Mouse (Mus musculus) gastrocnemius, postnatal 4 days (tissue): ENCODE results near the gene Ckap2l. TPM values are rescaled to one million over a fixed set of nuclear protein-coding genes. Genes with fewer than 3 reads are reported as not detected.

Experiments
- DNase-seq, 2 experiments: peaks; one replicate each; pipeline ENCODE4 v3.0.0; 2021 to 2022; ENCODE audit warnings: low spot score in 2 of 2, mixed read lengths in 2 of 2
- long read RNA-seq, 2 experiments: library from polyadenylated mRNA; stranded (forward); transcript quantifications; one replicate each; pipeline ENCODE4 v2.0.0; 2021
- total RNA-seq, 2 experiments: library from RNA; stranded (reverse); gene quantifications; 2 replicates each; pipeline ENCODE4 v1.2.3; 2021

Ckap2l gene
- 10 to 100 TPM; 14.0 to 15.6 TPM for total RNA-seq
- long read RNA-seq, experiment 1, transcript Ckap2l-201 (9 exons, 3,137 nt): major isoform, 7 of 10 reads
- long read RNA-seq, experiment 1, partial matches to known transcripts: 1 of 10 reads
- long read RNA-seq, experiment 1, other reads (novel, unspliced or antisense): 2 of 10 reads
- long read RNA-seq, experiment 2, partial matches to known transcripts: 0 of 7 reads
- long read RNA-seq, experiment 2, other reads (novel, unspliced or antisense): 4 of 7 reads

DNA sequence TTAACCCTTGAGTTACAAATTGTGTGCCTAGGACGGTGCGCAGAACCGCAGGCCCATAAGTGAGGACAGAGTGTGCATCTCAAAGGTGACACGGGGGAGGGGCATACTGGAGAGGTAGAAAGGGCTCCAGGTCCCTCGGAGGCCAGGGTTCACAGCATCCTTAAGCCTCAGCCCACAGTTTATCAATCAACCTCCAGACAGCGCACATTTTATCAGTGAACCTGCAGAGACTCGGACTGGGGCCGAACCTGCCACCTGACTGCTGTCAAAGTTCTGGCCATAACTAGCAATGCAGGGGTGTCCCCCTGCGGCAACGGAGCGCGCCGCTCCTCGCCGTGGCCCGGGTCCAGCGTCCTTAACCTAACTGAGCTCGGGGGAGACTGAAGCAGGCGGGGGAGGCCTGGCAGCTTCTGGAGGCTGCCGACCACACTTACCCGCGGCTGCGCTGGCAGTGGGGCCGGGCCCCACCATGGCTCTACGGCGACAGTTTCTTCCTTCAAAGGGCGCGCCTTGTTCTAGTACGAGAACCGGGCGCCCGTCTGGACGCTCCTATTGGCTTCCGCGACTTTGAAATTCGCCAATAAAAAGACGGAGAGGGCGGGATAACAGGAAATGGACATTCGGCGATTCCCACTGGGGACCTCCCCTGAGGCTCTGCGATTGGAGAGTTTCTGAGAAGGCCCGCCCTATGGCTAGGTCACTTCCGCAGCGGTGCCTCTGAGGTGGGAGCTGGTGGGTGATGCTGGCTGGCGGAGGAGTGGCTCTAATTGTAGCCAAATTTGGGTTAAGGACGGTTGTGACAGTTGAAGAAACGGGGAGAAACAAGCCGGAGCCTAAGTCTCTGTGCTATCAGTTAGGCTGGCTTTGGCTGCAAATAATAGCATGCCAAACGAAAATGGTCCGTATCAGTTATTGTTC is at the start of gene Ckap2l:
TSS of gene Ckap2l (minus strand) at position 542 of the 918 bp plus-strand sequence.
- DNase-seq: peak; percentile 85 to 96

DNA sequence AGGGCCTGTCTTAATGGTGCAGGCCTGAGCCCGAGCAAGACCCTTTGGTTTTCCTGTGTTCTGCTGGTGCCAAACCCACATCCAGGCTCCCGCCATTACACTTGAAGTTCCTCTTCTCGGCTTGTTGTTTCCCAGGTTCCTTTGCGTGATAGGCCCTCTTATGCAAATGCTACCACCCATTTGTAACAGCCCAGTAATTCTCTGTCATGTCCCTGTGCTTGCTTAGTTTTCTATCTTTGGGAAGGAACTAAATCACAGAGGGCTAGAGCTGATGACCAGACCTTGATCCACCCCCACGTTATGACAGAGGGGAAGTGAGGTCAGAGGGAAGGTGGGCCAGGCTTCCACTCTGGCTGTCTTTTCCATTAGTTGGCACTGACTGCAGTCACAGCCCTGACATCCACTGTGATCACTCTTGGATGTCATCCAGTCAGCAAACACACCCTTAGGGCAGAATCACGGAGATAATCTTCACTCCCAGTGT is 41.2 kb upstream of the Ckap2l start:
- DNase-seq: no peak

DNA sequence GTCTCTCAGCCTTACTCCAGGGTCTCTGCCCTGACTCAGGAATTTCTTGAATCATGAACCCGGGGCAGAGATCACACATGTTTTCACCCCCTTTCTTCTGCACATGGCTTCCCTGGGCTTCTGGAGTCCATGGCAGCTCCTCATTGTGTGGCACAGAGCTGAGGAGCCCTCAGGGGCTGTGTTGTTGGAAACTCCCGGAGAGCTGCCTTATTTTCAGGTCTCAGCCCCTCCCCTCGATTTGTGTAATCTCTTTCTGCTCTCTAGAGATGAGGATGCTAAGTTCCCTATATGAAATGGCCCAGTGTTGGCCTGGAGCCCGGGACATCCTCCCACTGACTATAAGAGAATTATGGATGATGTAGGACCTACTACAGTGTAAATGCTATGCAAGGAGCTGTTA is 36.5 kb upstream of the Ckap2l start:
- DNase-seq: no peak

DNA sequence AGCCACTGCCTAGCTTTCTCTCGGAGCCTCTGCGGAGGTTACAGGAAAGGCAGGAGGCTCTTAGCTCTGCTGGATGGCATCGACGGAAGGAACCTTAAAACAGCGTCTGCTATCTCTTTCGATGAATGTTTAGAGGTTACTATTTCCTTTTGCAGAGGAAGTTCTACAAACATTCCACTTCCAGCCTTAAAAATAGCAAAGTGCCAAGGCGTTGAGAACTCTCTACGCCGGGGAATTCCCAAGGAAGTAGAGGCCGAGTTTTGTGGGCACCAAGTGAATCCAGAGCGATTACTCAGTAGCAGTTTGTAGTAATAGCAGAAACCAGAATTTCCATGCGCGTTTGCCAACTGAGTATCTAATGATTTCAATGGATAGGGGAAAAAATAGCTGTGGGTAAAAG is 33.5 kb upstream of the Ckap2l start:
- no peak for DNase-seq

DNA sequence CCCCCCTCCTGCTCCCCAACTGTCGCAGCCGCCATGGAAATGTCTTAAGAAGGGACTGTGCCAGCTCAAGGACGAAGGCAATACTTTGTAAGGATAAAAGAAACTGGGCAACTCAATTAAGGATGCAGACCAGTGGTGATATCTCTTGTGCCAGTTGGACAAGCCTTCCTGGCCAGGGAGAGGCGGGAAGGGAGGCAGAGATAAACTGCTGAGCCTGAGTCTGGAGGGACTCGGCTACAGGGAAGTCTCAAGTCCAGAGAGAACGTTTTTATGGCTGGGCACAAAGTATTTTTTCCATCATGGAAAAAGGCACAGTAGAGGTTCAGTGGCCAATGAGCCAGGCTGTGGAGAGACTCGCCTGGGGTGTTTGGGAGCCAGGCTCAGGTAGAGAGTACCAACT is 33.0 kb upstream of the Ckap2l start:
- DNase-seq: no peak

DNA sequence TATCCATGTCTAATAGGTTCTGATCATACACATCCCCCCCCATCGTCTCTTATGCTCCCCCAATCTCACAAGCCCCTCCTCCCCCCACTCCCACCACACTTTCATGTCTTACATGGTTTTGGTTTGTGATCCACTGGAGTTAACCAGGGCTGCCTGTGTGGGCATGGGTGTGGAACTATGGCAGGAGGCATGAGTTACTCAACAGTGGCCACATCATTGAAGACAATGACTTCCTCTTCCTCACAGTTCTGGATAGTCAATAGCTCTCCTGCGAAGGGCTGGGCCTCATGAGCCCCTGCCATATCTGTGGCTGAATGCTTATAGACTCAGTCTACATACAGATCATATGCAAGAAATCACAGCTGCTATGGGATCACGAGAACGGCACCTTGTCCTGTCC is 31.2 kb upstream of the Ckap2l start:
- no peak for DNase-seq

DNA sequence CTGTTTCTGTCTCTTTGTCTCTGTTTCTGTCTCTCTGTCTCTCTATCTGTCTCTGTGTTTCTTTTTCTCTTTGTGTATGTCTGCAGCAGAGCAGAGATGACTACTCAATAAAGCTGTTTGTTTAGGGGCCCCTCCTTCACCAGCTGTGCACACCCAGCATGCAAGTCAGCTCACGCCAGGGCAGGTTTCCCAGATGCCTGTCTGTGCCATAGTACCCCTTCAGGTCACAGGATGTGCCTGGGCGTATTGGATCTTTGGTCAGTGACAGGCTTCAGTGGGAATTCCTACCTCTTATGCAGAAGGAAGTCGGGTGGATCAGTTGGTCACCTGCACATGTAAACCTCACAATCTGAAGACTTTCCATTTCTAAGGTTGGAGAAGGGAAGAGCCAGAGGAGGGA is 27.2 kb upstream of the Ckap2l start:
- no peak for DNase-seq

DNA sequence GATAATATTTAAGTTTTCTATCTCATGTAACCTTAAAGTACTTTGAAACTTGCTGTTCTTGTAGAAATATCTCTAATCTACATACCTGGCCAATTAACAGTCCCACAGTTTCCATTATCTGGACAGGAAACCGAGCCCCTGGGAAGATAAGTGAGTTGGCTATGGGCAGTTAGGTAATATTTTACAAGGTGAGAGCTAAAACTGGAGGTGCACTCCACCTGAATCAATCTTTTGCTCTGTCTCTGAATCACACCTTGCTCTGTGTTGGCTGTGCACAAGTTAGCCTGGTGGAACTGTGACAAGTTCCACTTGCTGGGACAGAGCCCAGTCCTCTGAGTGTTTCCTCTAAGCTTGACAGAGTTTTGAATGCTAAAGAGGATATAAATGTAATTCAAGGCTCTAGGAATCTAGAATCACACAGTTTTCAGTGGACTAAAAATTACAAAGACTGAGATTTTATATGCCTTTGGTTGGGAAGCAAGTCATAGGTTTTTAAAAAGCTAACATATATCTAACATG is 25.2 kb upstream of the Ckap2l start:
- no peak for DNase-seq

DNA sequence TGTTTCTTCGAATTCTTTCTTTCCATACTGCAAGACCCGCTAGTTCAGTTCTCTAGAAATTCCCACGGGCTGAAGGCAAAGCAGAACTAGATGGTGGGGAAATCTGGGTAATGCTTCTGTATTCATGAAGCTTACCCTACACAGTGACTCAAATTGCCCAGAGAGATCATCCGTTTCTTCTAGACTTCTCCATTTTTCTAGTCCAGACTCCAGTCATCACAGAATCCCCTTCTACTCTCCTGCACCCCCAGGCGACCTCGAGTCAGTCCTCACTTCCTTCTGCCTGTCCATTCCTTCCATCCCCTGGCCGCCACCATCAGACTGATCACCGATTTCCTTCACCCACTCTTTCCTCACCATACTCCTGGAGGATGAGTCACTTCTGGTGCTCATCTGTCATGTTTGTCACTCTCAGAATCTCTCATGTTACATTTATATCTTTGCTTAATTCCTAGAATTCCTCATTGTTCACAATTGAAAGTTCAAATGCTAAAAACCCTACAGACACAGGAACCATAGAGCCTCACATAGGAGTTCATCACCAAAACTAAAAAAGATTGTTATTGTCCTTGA is 23.1 kb upstream of the Ckap2l start:
- no peak for DNase-seq

DNA sequence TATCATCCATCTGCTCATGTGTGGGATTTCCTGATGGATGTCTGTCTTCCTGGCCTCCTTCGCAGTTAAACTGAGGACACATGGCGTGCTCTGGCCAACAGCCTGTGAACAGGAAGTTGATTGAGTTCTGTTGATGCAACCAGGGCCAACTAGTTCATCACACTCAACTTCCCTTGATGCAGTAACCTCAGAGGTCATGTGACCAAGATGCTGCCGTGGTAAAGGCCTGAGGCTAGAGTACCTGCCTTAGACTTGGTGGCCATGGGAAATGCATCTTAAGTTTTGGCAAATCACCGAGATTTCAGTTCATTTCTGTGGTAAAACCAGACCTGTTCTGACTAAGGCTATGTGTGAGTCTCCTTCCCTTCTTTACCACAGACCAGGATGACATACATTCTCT is 18.8 kb upstream of the Ckap2l start:
- DNase-seq: no peak

DNA sequence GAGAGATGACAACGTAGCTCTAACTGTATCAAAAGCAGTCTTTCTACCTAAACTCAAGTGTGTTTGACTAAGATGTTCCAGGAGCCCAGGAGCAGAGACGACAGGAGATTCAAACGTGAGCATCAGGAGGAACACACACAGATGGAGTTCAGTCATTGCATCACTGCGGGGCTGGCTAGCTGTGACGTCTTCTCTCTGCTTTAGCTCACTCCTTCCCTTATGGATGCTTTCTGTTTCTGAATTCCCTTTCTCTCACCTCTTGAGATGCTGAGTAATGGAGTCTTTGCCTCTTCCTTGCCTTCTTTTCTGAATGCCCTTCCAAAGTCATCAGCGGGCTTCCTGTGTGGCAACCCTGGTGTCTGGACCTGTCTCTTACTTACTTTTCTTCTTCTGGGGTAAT is 17.9 kb upstream of the Ckap2l start:
- no peak for DNase-seq

DNA sequence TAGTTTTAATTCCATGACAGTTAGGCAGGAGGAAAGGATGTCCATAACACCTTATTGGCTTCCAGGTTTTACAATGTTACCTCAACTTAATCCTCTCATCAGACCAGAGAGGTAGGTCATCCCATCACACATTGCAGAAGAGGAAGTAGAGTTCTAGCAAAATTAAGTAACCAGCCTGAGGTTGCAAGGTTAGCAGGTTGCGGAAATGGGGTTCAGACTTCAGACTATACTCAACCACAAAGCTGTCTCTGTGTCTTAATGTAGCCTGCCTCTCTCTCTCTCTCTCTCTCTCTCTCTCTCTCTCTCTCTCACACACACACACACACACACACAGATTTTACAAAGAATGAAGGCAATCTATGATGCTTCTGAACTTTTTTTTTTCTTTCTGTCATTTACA is 16.9 kb upstream of the Ckap2l start:
- no peak for DNase-seq

DNA sequence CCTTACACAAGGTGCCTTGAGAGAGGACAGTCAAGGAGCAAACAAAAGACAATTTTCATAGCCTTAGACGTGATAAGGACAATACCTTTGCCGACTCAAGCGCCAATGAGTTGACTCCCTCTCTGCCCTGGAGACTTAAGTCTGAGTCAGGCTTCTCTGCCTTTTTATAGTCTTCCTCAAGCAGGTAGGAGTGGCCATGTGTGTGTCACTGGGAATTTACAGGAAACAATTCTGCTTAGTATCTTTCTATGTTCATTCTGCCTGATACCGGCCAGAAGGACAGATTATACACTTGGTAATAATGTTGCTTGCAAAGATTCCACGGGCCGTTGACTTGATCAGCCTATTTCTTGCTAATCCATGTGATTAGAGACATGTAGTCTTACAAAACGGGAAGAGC is 12.8 kb upstream of the Ckap2l start, which contains the start of gene Il1a:
TSS of gene Il1a (minus strand) at position 137 of the 400 bp plus-strand sequence.
- no peak for DNase-seq

DNA sequence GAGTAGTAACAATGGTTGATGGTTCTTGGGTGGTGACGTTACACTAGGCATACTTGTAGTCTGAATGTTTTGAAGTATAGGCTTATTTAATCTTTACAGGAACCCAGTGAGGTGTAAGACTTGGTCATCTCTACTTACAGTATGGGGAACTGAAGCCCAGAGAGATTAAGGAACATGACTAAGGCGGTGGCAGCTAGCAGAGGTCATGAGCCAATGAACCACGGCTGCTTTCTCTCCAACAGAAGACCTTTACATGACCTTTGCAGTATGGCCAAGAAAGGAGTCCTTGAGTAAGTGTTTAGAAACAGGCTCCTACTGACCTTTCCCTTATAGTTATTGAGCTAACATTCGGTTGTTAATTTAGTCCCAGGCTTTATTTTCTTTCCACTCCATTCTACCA is 9.0 kb upstream of the Ckap2l start:
- DNase-seq: no peak

DNA sequence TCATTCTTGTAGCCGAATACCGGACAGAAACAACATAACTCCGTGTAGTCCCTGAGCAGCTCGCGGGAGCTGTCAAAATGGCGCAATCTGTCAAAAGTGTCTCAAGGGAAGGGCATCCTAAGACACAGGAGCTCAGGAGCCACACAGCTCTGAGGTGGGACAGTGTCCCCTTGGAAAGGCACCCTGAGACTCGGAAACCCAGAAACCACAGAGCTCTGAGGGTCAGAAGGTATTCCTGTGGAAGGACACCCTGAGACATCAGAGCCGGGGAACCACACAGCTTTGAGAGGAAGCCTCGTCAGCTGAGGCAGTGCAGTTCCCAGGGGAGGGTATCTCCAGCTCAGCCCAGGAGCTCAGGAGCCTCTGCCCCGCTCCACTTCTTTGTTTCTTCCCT is 574 bp upstream of the Ckap2l start:
- DNase-seq: peak in 1 of 2 experiments; percentile 15

DNA sequence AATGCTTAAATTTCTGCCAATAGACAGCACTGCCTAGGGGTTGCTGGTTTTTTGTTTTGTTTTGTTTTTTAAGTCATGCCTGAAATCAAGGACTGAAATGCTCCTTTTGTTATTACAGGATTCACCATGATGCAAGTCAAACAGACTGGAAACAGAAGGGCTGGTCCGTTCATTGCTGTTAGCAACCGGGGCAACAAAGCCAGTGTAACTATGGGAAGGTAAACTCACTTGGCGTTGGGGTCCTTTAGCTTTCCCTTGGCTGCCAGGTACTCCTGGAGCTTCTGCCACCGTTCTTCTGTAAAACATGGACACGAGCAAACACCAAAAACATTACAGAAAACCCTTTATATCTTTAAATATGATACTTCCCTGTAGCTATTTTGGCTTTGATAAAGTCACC is 926 bp downstream of the Ckap2l start:
- DNase-seq: no peak

DNA sequence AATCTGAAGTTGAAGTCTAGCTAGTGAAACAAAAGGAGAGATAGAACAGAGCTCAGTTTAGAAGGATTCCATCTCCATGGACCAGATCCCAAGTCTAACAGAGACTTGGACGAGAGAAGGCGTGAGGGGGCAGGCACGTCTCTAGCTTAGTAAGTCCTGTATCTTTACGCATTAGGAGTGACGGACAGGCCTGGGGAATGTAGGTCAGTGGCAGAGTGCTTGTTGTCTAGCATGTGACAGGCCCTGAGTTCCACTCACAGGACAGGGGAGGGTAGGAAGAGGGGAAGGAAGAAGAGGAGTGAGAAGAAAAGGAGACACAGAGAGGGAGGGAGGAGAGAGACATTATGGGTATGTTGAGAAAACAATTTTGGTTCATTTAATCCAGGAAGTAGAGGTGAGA is 1.9 kb downstream of the Ckap2l start:
- no peak for DNase-seq

DNA sequence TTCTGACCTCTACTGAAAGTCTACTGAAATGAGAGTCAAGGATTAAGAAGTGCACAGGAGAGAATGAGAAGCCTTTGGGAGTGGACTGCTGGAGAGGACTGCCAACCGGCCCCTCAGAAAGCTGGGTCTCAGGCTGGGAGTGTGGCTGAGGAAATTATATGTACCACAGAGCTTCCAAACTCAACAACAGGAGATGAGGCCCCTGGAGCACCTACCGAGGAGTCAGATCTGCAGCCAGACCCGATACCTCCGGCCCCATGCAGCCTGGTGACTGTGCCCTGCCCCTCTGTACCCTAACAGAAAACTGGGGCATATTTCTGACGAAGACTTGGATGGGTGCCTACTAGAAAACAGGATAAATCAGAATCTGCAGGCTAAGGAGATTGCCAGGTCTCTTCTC is 23.2 kb downstream of the Ckap2l start:
- DNase-seq: no peak

DNA sequence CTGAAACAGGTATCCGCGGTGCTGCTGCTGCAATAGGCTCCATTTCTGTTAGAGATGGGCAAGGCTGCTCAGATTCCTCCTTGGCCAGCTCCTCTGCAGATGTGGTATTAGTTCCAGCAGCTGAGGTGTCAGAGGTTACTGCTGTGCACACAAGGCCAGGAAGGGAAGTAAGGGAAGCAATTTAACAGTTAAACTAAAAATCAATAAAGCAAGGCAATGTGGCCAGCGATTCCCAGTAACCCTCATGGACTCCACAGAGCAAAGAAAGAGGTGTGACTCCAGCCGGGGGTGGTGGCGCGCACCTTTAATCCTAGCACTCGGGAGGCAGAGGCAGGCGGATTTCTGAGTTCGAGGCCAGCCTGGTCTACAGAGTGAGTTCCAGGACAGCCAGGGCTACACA is 26.4 kb downstream of the Ckap2l start:
- no peak for DNase-seq

DNA sequence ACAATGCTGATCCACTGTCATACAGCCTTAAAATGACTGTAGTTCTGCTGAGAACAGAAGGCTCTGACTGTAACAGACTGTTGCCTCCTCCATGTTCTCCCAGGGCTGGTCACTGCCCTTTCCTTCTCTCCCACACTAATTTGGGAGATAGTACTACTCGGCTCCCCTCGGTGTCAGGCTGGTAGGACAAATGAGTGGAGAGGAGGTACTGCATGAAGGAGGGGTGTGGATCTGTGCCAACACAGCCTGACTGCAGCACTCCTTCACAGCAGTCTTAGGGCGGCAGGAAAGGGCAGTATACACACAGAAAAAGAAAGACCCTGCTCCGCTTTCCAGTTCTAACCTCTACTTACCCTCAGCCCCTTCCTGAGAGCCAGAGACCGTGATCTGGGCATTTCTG is 27.0 kb downstream of the Ckap2l start:
- DNase-seq: no peak

DNA sequence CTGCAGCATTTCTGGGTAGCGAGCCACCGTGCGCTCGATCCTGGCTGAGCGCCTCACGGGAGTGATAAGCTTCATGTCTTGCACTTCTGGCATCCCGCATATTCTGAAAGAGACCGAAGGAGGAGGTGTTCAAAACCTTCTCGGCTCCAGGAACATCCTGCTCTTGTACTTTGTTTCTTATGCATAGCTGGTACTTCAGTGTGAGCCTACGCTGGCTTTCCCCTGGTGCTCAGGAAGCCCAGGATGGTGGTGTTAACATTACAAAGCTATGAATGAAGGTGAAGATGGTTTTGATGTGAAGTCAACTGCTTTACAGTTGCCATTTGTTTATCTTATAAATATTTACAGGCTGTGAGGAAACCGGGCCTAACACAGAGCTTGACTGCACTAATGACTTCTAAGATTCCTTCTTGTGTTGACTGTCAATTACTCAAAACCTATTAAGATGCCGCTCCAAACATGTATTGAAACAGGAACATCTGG is 27.8 kb downstream of the Ckap2l start:
- no peak for DNase-seq

DNA sequence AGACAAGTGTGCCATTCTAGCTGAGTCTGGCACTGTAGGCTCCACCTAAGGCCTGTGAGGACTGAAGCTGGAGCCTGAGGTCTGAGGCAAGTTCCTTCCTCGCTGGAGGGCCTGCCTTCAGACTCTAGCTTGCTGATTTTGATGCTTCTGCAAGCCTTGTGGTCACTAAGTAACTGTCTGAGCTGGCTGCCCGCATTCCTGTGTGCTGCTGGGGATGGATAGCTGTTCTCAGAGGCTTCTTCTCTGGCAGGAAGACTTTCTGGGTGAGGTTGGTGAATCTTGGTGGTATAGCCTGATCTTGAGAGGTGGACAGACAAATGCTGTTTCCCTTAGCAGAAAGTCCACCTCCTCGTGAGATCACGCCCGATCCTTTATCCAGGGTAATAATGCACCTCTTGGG is 29.3 kb downstream of the Ckap2l start:
- no peak for DNase-seq
